In genomic region chr7:44534242-44534641, GRCm38 (mm10) we compare ENCODE assay signal across 22 mouse cellular contexts. TPM values are rescaled to one million over a fixed set of nuclear protein-coding genes. Genes with fewer than 3 reads are reported as not detected.
A peak's percentile ranks its signal among the peaks of the same experiment; 100 is the strongest.
DNase-seq lines count a peak whose midpoint lies in the region; ATAC-seq and TF ChIP-seq lines count a peak whose summit lies in the region.
"Had no signal": no experiment of that assay in that cellular context is flagged by ENCODE, and none has a peak within 500 bp of the region (broad histone marks: within the 10 kb centered on the region; RNA-seq: fewer than 3 reads in every experiment).

No protein-coding gene starts in this region.

- no peak for TF ChIP-seq POLR2A in thymus, adult 2 months (IDR thresholded peaks at IDR 0.05; ENCODE audit: control insufficient read depth, extremely low read depth, insufficient read depth, low read length, poor library complexity)

- TF ChIP-seq CTCF in thymus, adult 2 months (IDR thresholded peaks at IDR 0.05; ENCODE audit: borderline replicate concordance, control insufficient read depth, extremely low read depth, insufficient read depth, low read length, poor library complexity): no peak

- peak; percentile 66 for ATAC-seq in neutrophil, adult 5-6 weeks (ENCODE audit: extremely low read depth, insufficient number of reproducible peaks, low FRiP score, poor library complexity, severe bottlenecking)
- ATAC-seq: inflammation-experienced regulatory T-cells, adult 6 months; liver, embryonic 12.5 days; Patski had no signal

- WGBS in thymus, adult 2 months: 39% methylated on average over 13 of the region's 13 CpGs

- DNase-seq in cerebellum, adult 9-10 months: peak; percentile 7
- DNase-seq in cerebellum, postnatal 36 days: no peak
- DNase-seq in thymus, postnatal 0 days (ENCODE audit: low spot score): peak; percentile 46
- DNase-seq in thymus, adult 2 months: no peak
- DNase-seq in splenic B cell, adult 2 months (ENCODE audit: low read depth, low spot score): peak; percentile 95
- no peak for DNase-seq in T-cell, adult 2 months (ENCODE audit: low spot score)
- no peak for DNase-seq in frontal cortex, postnatal 25 days (ENCODE audit: low spot score in 2 of 2)
- DNase-seq: adrenal gland, postnatal 25 days; cerebellum, adult 8-10 months; gastrocnemius, postnatal 14 days; layer of hippocampus, postnatal 36 days; right cerebral cortex, postnatal 4 days had no signal

- H3K4me3 ChIP-seq in thymus, adult 2 months (ENCODE audit: control insufficient read depth, insufficient read depth, low read length): no peak overlapping the region
- H3K4me3 ChIP-seq: forebrain, embryonic 12.5 days; heart, embryonic 12.5 days; limb, embryonic 10.5 days; liver, embryonic 12.5 days; neural tube, embryonic 13.5 days had no signal

- H3K27me3 ChIP-seq in thymus, adult 2 months (ENCODE audit: control insufficient read depth, insufficient read depth, low read length): no peaks in the 10 kb centered on the region
- H3K27me3 ChIP-seq in splenic B cell, adult 2 months (ENCODE audit: control insufficient read depth, insufficient read depth, low read length, poor library complexity, severe bottlenecking): no peaks in the 10 kb centered on the region
- H3K27me3 ChIP-seq: Patski had no signal

- peaks cover 15% of the 10 kb centered on the region for H3K4me1 ChIP-seq in thymus, adult 2 months (replicated peaks; ENCODE audit: control insufficient read depth, insufficient read depth, low read length)
- H3K4me1 ChIP-seq: forebrain, embryonic 12.5 days; neural tube, embryonic 13.5 days had no signal

- H3K36me3 ChIP-seq in thymus, adult 2 months (ENCODE audit: control insufficient read depth, insufficient read depth, low read length): peaks cover 13% of the 10 kb centered on the region
- peaks cover 20% of the 10 kb centered on the region for H3K36me3 ChIP-seq in splenic B cell, adult 2 months (ENCODE audit: control insufficient read depth, insufficient read depth, low read length, poor library complexity, severe bottlenecking)

- no peak overlapping the region for H3K27ac ChIP-seq in thymus, adult 2 months (ENCODE audit: control insufficient read depth, insufficient read depth, low read length)
- H3K27ac ChIP-seq: forebrain, embryonic 12.5 days; limb, embryonic 10.5 days; liver, embryonic 12.5 days; neural tube, embryonic 13.5 days had no signal

RNA-seq across cellular contexts. Expression of gene Spib, which starts 2.4 kb away (rescaled TPM):
- polyA plus RNA-seq in thymus, postnatal 0 days (2015; fragmentation: Nextera tagmentation; extraction: Ambion mirVana): 16.3 and 17.7 TPM in 2 replicates
- 40.3 and 43.3 TPM in 2 replicates for polyA plus RNA-seq in thymus, adult 2 months (2012; rRNA removed)
- 205 and 207 TPM in 2 replicates for total RNA-seq in neutrophil, adult 5-6 weeks (2017)
- polyA plus RNA-seq: forebrain, embryonic 12.5 days; heart, embryonic 12.5 days; hindbrain, embryonic 11.5 days; limb, embryonic 10.5 days; liver, embryonic 12.5 days; midbrain, embryonic 11.5 days had no signal

RNA-seq across cellular contexts. Expression of gene Mybpc2, which starts 9.8 kb away (rescaled TPM):
- polyA plus RNA-seq in thymus, postnatal 0 days (2015; fragmentation: Nextera tagmentation; extraction: Ambion mirVana): 0.55 TPM in 2 replicates
- 0.53 and 0.55 TPM in 2 replicates for polyA plus RNA-seq in thymus, adult 2 months (2012; rRNA removed)
- total RNA-seq in neutrophil, adult 5-6 weeks (2017): 3.7 and 7.9 TPM in 2 replicates
- total RNA-seq: adrenal gland, postnatal 25 days had no signal
- polyA plus RNA-seq: inflammation-experienced regulatory T-cells, adult 6 months; liver, embryonic 12.5 days; midbrain, embryonic 11.5 days had no signal

RNA-seq across cellular contexts. Expression of gene Pold1, which starts 14.4 kb away (rescaled TPM):
- 104 and 118 TPM in 2 replicates for polyA plus RNA-seq in thymus, postnatal 0 days (2015; fragmentation: Nextera tagmentation; extraction: Ambion mirVana)
- 208 and 235 TPM in 2 replicates for polyA plus RNA-seq in thymus, adult 2 months (2012; rRNA removed)
- total RNA-seq in neutrophil, adult 5-6 weeks (2017): 53.4 and 61.8 TPM in 2 replicates

RNA-seq across cellular contexts. Expression of gene Nr1h2, which starts 19.5 kb away (rescaled TPM):
- 96.9 and 101 TPM in 2 replicates for polyA plus RNA-seq in thymus, postnatal 0 days (2015; fragmentation: Nextera tagmentation; extraction: Ambion mirVana)
- polyA plus RNA-seq in thymus, adult 2 months (2012; rRNA removed): 302 and 308 TPM in 2 replicates
- total RNA-seq in neutrophil, adult 5-6 weeks (2017): 180 and 184 TPM in 2 replicates

RNA-seq across cellular contexts. Expression of gene Fam71e1, which starts 37.9 kb away (rescaled TPM):
- 9.5 and 13.4 TPM in 2 replicates for polyA plus RNA-seq in thymus, postnatal 0 days (2015; fragmentation: Nextera tagmentation; extraction: Ambion mirVana)
- polyA plus RNA-seq in thymus, adult 2 months (2012; rRNA removed): 7.8 and 9.4 TPM in 2 replicates
- 7.3 and 7.6 TPM in 2 replicates for total RNA-seq in neutrophil, adult 5-6 weeks (2017)

Comparison
In these comparisons a context has a peak if more than half of its experiments do, and no peak if none do; other contexts are left out.
1. DNase-seq: peak in cerebellum, adult 9-10 months (single experiment), thymus, postnatal 0 days (single experiment) and splenic B cell, adult 2 months (single experiment); none in cerebellum, postnatal 36 days (0 of 2), thymus, adult 2 months (single experiment), T-cell, adult 2 months (single experiment) and frontal cortex, postnatal 25 days (0 of 2).